In genomic region chr9:106821618-106822380, GRCm38 (mm10) we compare ENCODE assay signal across 8 mouse cellular contexts. TPM values are rescaled to one million over a fixed set of nuclear protein-coding genes. Genes with fewer than 3 reads are reported as not detected.
DNase-seq lines count a peak whose midpoint lies in the region; ATAC-seq and TF ChIP-seq lines count a peak whose summit lies in the region.

Gene Dcaf1, plus strand, starts transcription at chr9:106821874.

- H3K36me3 ChIP-seq in ES-Bruce4 (ENCODE audit: control insufficient read depth, insufficient read depth, low read length, poor library complexity, severe bottlenecking), result no peaks in the 10 kb centered on the region
- H3K36me3 ChIP-seq in forebrain, embryonic 13.5 days (ENCODE audit: poor library complexity, severe bottlenecking), result no peaks in the 10 kb centered on the region
- H3K36me3 ChIP-seq in liver, postnatal 0 days (replicated peaks; ENCODE audit: insufficient read depth, low read length), result no peaks in the 10 kb centered on the region
- no peaks in the 10 kb centered on the region for H3K36me3 ChIP-seq in neural tube, embryonic 14.5 days (ENCODE audit: control insufficient read depth, insufficient read depth, low read length)

- peak within 1 kb of the TSS; percentile 78 for H3K4me2 ChIP-seq in forebrain, embryonic 13.5 days
- peak within 1 kb of the TSS; percentile 80 for H3K4me2 ChIP-seq in liver, postnatal 0 days (ENCODE audit: low read depth, low read length)
- H3K4me2 ChIP-seq in neural tube, embryonic 14.5 days (ENCODE audit: low read depth, low read length), result peak within 1 kb of the TSS; percentile 79

- H3K4me3 ChIP-seq in ES-Bruce4 (ENCODE audit: low read depth, low read length), result peak within 1 kb of the TSS; percentile 94
- H3K4me3 ChIP-seq in forebrain, embryonic 13.5 days, result peak within 1 kb of the TSS; percentile 87
- peak within 1 kb of the TSS; percentile 92 for H3K4me3 ChIP-seq in liver, postnatal 0 days (ENCODE audit: low read depth, low read length)
- peak within 1 kb of the TSS; percentile 87 for H3K4me3 ChIP-seq in neural tube, embryonic 14.5 days (ENCODE audit: low read depth, low read length)

- no peaks in the 10 kb centered on the region for H3K9me3 ChIP-seq in ES-Bruce4 (replicated peaks; ENCODE audit: control insufficient read depth, insufficient read depth, low read length, poor library complexity, severe bottlenecking)
- H3K9me3 ChIP-seq in forebrain, embryonic 13.5 days (replicated peaks), result no peaks in the 10 kb centered on the region
- no peaks in the 10 kb centered on the region for H3K9me3 ChIP-seq in liver, postnatal 0 days (ENCODE audit: low read length)
- H3K9me3 ChIP-seq in neural tube, embryonic 14.5 days (ENCODE audit: control insufficient read depth, low read length), result no peaks in the 10 kb centered on the region

- H3K9ac ChIP-seq in ES-Bruce4 (ENCODE audit: low read depth, poor library complexity, severe bottlenecking), result peak within 1 kb of the TSS; percentile 92
- H3K9ac ChIP-seq in forebrain, embryonic 13.5 days, result peak within 1 kb of the TSS; percentile 85
- peak within 1 kb of the TSS; percentile 95 for H3K9ac ChIP-seq in liver, postnatal 0 days (replicated peaks)
- H3K9ac ChIP-seq in neural tube, embryonic 14.5 days (replicated peaks; ENCODE audit: low read depth, low read length), result peak within 1 kb of the TSS; percentile 82

- TF ChIP-seq POLR2A in ES-Bruce4 (IDR thresholded peaks at IDR 0.05; ENCODE audit: insufficient read depth, low read length), result peak; percentile 23

- intact Hi-C loops in heart, postnatal 10 days (cut with DNase I), result loop anchor here (2.0 to 10.0 kb wide), 3 partner anchors 29 to 473 kb away; partner anchors contain the start of genes Cish and Rbm15b

- H3K4me1 ChIP-seq in ES-Bruce4 (ENCODE audit: control insufficient read depth, insufficient read depth, low read length), result no peaks in the 10 kb centered on the region
- H3K4me1 ChIP-seq in forebrain, embryonic 13.5 days, result peaks cover 16% of the 10 kb centered on the region
- H3K4me1 ChIP-seq in liver, postnatal 0 days (ENCODE audit: insufficient read depth), result peaks cover 3% of the 10 kb centered on the region
- 0 out of 2 replicates have a peak, but pooled peaks cover 2% of the 10 kb centered on the region for H3K4me1 ChIP-seq in neural tube, embryonic 14.5 days (ENCODE audit: control insufficient read depth, insufficient read depth, low read length)

- no peak for TF ChIP-seq EP300 in ES-Bruce4 (IDR thresholded peaks at IDR 0.05; ENCODE audit: insufficient read depth, low read depth, low read length)
- TF ChIP-seq EP300 in liver, postnatal 0 days (IDR thresholded peaks at IDR 0.05; ENCODE audit: low read depth), result peak; percentile 14; the same call in 1 of the 2 replicates

- ATAC-seq in cerebellum, adult (ENCODE audit: insufficient number of reproducible peaks, low FRiP score, low TSS enrichment), result peak; percentile 98
- ATAC-seq in forebrain, embryonic 13.5 days, result peak; percentile 98
- peak; percentile 98 for ATAC-seq in liver, postnatal 0 days
- peak; percentile 98 for ATAC-seq in neural tube, embryonic 14.5 days (ENCODE audit: low read depth)

- peak within 1 kb of the TSS; percentile 75; the same call in 1 of the 2 replicates for H3K27ac ChIP-seq in ES-Bruce4 (ENCODE audit: insufficient read depth, low read length)
- peak within 1 kb of the TSS; percentile 91 for H3K27ac ChIP-seq in forebrain, embryonic 13.5 days
- H3K27ac ChIP-seq in liver, postnatal 0 days (ENCODE audit: low read depth), result peak within 1 kb of the TSS; percentile 96
- peak within 1 kb of the TSS; percentile 94 for H3K27ac ChIP-seq in neural tube, embryonic 14.5 days (ENCODE audit: low read depth, low read length)

- DNase-seq in heart, postnatal 10 days, result peak; percentile 95
- peak; percentile 99 for DNase-seq in large intestine, adult 2 months (ENCODE audit: low read depth, low spot score)
- DNase-seq in liver, postnatal 0 days, result peak; percentile 95
- peak; percentile 93 for DNase-seq in testis, postnatal 10 days (ENCODE audit: low spot score)

- no peak for TF ChIP-seq CTCF in ES-Bruce4 (IDR thresholded peaks at IDR 0.05; ENCODE audit: low read depth, low read length)
- TF ChIP-seq CTCF in liver, postnatal 0 days (IDR thresholded peaks at IDR 0.05; ENCODE audit: low read depth), result peak; percentile 28

- under 1% methylated on average over 49 of the region's 71 CpGs for WGBS in forebrain, embryonic 13.5 days
- WGBS in large intestine, adult 2 months, result under 1% methylated on average over 71 of the region's 71 CpGs
- WGBS in liver, postnatal 0 days (ENCODE audit: insufficient replicate concordance), result under 1% methylated on average over 59 of the region's 71 CpGs
- WGBS in neural tube, embryonic 14.5 days, result 1% methylated on average over 52 of the region's 71 CpGs

- no peaks in the 10 kb centered on the region for H3K27me3 ChIP-seq in ES-Bruce4 (ENCODE audit: control insufficient read depth, insufficient read depth, low read length, poor library complexity, severe bottlenecking)
- H3K27me3 ChIP-seq in forebrain, embryonic 13.5 days, result no peaks in the 10 kb centered on the region
- H3K27me3 ChIP-seq in liver, postnatal 0 days (ENCODE audit: insufficient read depth, low read length), result no peaks in the 10 kb centered on the region
- H3K27me3 ChIP-seq in neural tube, embryonic 14.5 days (ENCODE audit: control insufficient read depth, insufficient read depth, low read length), result no peaks in the 10 kb centered on the region

RNA-seq across cellular contexts. Expression of gene Dcaf1, which starts in this region (rescaled TPM):
- 65.9 and 70.7 TPM in 2 replicates for polyA plus RNA-seq in ES-Bruce4 (2011; ENCODE audit: insufficient read depth, insufficient read length, low read depth, missing spikeins)
- 20.7 and 26.4 TPM in 2 replicates for polyA plus RNA-seq in forebrain, embryonic 13.5 days (2015; fragmentation: Nextera tagmentation; extraction: Ambion mirVana)
- 10 to 100 TPM; 23.1 to 25.8 TPM for total RNA-seq in heart, postnatal 10 days (2021)
- polyA plus RNA-seq in large intestine, adult 2 months (2012; rRNA removed), result 9.3 and 13.1 TPM in 2 replicates
- polyA plus RNA-seq in liver, postnatal 0 days (2015; fragmentation: Nextera tagmentation; extraction: Ambion mirVana), result 3.1 and 5.0 TPM in 2 replicates
- polyA plus RNA-seq in neural tube, embryonic 14.5 days (2014; fragmentation: Nextera tagmentation; extraction: Ambion mirVana), result 21.7 and 22.0 TPM in 2 replicates

Comparison
In these comparisons a context has a peak if more than half of its experiments do, and no peak if none do; other contexts are left out.
1. Peak in every context shown above with its lines: DNase-seq, ATAC-seq, H3K4me3 ChIP-seq and H3K27ac ChIP-seq.